Mouse (Mus musculus) lung, postnatal 0 days (tissue): ENCODE data around the gene Itpr2.

Experiments used
- CTCF ChIP-seq: IDR thresholded peaks from 2 replicates; pipeline ENCODE4 v1.5.1; 2016; ENCODE audit warnings: antibody characterized with exemption, mild to moderate bottlenecking
- EP300 ChIP-seq: IDR thresholded peaks from 2 replicates; pipeline ENCODE4 v1.6.1; 2016; ENCODE audit warnings: antibody characterized with exemption, mild to moderate bottlenecking, control low read depth

- no peak for TF ChIP-seq CTCF
- TF ChIP-seq EP300: no peak
Measured at GRCm38 (mm10) chr6:146208983-146209382, 293.0 kb downstream of the Itpr2 start.
